Mouse (Mus musculus): Measurements from ENCODE around the gene Rtn4rl1.

- TF ChIP-seq CTCF (IDR thresholded peaks at IDR 0.05; ENCODE audit: borderline replicate concordance, insufficient read depth, low read depth, low read length): no peak
- no peak for TF ChIP-seq POLR2A (IDR thresholded peaks at IDR 0.05; ENCODE audit: borderline replicate concordance, insufficient read depth, low read length)
Observed at GRCm38 (mm10) chr11:75183917-75184570, 9.5 kb upstream of the Rtn4rl1 start.

Data from cerebellum, adult 2 months (tissue).